Mouse (Mus musculus) G1E (cell line): ENCODE results near the gene Vwa3b.

ENCODE experiments used
- CTCF ChIP-seq: IDR thresholded peaks from 2 replicates; pipeline ENCODE4 v1.5.1; 2012; ENCODE audit warnings: low read depth, low read length, inconsistent platforms, mixed read lengths
- GATA1 ChIP-seq: IDR thresholded peaks from 2 replicates; pipeline ENCODE4 v1.6.1; 2012; ENCODE audit warnings: borderline replicate concordance, low read length, inconsistent platforms, mixed read lengths

DNA sequence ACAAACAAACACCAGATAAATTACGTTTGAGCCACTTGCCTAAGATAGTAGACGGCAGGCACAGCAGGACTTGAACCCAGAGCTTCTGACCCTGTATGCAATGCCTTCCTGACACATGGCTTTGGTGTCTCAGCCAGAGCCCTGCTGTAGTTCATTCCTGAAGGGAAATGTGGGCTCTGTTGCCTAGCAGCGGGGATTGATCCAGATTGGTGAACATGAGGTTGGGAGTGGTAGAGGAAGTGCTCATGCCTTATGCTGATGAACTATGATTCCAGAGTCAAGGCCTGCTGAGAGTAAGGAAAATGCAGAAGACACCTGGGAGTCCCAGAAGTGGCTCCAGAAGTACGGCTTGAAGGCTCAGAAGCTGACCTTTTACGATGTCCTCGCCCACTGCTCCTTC, 74.0 kb downstream of the Vwa3b start:
- no peak for TF ChIP-seq CTCF
- no peak for TF ChIP-seq GATA1
